10 mouse cellular contexts compared by ENCODE assay signal in the genomic region with DNA sequence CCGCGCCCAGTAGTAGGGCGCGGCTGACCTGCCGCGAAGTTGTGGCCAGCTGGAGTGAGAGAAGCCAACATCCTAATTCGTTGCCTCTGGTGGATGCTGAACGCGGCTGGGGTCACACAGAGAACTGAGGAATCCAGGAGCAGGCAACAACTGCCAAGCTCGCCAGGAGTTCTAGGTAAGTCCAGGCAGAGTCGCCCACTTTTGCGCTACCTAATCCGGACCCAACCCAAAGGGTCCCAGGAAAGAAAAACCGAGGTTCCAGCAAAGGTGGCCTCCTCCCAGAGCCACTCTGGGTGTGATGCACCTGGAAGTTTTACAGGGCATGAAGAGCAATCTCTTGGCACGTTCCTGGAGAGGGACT. TPM values are rescaled to one million over a fixed set of nuclear protein-coding genes. Genes with fewer than 3 reads are reported as not detected.
A peak's percentile ranks its signal among the peaks of the same experiment; 100 is the strongest.
DNase-seq lines count a peak whose midpoint lies in the region; ATAC-seq lines count a peak whose summit lies in the region.
"Had no signal": no experiment of that assay in that cellular context is flagged by ENCODE, and none has a peak within 500 bp of the region (broad histone marks: within the 10 kb centered on the region; RNA-seq: fewer than 3 reads in every experiment).

No protein-coding gene starts in this region.

- H3K27me3 ChIP-seq in heart, embryonic 16.5 days (ENCODE audit: control insufficient read depth, insufficient read depth, low read length), result peaks cover 28% of the 10 kb centered on the region
- peaks cover 25% of the 10 kb centered on the region for H3K27me3 ChIP-seq in embryonic facial prominence, embryonic 11.5 days (ENCODE audit: control insufficient read depth, insufficient read depth, low read length)
- H3K27me3 ChIP-seq in forebrain, embryonic 16.5 days (replicated peaks; ENCODE audit: control insufficient read depth, insufficient read depth, low read length), result peaks cover 19% of the 10 kb centered on the region; the same call in 1 of the 2 replicates
- peaks cover 36% of the 10 kb centered on the region for H3K27me3 ChIP-seq in midbrain, embryonic 13.5 days

- no peak for ATAC-seq in heart, embryonic 16.5 days (replicated peaks; ENCODE audit: extremely low read depth, insufficient read depth, low FRiP score)
- ATAC-seq in embryonic facial prominence, embryonic 11.5 days (replicated peaks; ENCODE audit: insufficient number of reproducible peaks, low FRiP score, low TSS enrichment, low read depth), result no peak
- no peak; the same call in 1 of the 2 replicates for ATAC-seq in forebrain, embryonic 16.5 days
- ATAC-seq in midbrain, embryonic 13.5 days, result no peak; the same call in 1 of the 2 replicates

- 8% methylated on average over 15 of the region's 15 CpGs for WGBS in heart, embryonic 16.5 days
- WGBS in embryonic facial prominence, embryonic 11.5 days, result 6% methylated on average over 15 of the region's 15 CpGs
- WGBS in forebrain, embryonic 16.5 days, result 2% methylated on average over 15 of the region's 15 CpGs
- 6% methylated on average over 15 of the region's 15 CpGs for WGBS in midbrain, embryonic 13.5 days

- peaks cover 2% of the 10 kb centered on the region; the same call in 1 of the 2 replicates for H3K4me1 ChIP-seq in heart, embryonic 16.5 days (ENCODE audit: control insufficient read depth, insufficient read depth, low read length)
- H3K4me1 ChIP-seq in embryonic facial prominence, embryonic 11.5 days (ENCODE audit: control insufficient read depth, insufficient read depth, low read length), result no peaks in the 10 kb centered on the region
- H3K4me1 ChIP-seq in forebrain, embryonic 16.5 days (replicated peaks; ENCODE audit: control insufficient read depth, insufficient read depth, low read length), result peaks cover 10% of the 10 kb centered on the region
- H3K4me1 ChIP-seq in midbrain, embryonic 13.5 days (replicated peaks), result peaks cover 17% of the 10 kb centered on the region

- H3K9ac ChIP-seq in heart, embryonic 16.5 days (ENCODE audit: low read length), result no peak overlapping the region
- H3K9ac ChIP-seq in embryonic facial prominence, embryonic 11.5 days (replicated peaks; ENCODE audit: low read length), result no peak overlapping the region
- peak overlapping the region; percentile 77 for H3K9ac ChIP-seq in forebrain, embryonic 16.5 days (replicated peaks; ENCODE audit: low read depth, low read length)
- H3K9ac ChIP-seq in midbrain, embryonic 13.5 days (replicated peaks), result peak overlapping the region; percentile 74

- H3K4me3 ChIP-seq in heart, embryonic 16.5 days (ENCODE audit: low read length), result peak overlapping the region; percentile 53
- no peak overlapping the region for H3K4me3 ChIP-seq in embryonic facial prominence, embryonic 11.5 days (ENCODE audit: low read depth, low read length)
- H3K4me3 ChIP-seq in forebrain, embryonic 16.5 days (replicated peaks; ENCODE audit: low read length), result peak overlapping the region; percentile 67
- H3K4me3 ChIP-seq in midbrain, embryonic 13.5 days (replicated peaks), result peak overlapping the region; percentile 62

- no peaks in the 10 kb centered on the region for H3K36me3 ChIP-seq in heart, embryonic 16.5 days (ENCODE audit: control insufficient read depth, insufficient read depth)
- H3K36me3 ChIP-seq in embryonic facial prominence, embryonic 11.5 days (replicated peaks; ENCODE audit: control insufficient read depth, insufficient read depth, low read depth, low read length), result no peaks in the 10 kb centered on the region
- H3K36me3 ChIP-seq in forebrain, embryonic 16.5 days (ENCODE audit: control insufficient read depth, insufficient read depth), result no peaks in the 10 kb centered on the region
- no peaks in the 10 kb centered on the region for H3K36me3 ChIP-seq in midbrain, embryonic 13.5 days

- H3K27ac ChIP-seq in heart, embryonic 16.5 days (ENCODE audit: low read length), result no peak overlapping the region
- H3K27ac ChIP-seq in embryonic facial prominence, embryonic 11.5 days (replicated peaks; ENCODE audit: low read depth, low read length), result no peak overlapping the region
- H3K27ac ChIP-seq in forebrain, embryonic 16.5 days (ENCODE audit: low read length), result no peak overlapping the region
- H3K27ac ChIP-seq in midbrain, embryonic 13.5 days, result no peak overlapping the region

- DNase-seq in heart, adult 18-20 months, result no peak
- DNase-seq in embryonic facial prominence, embryonic 11.5 days (ENCODE audit: low spot score), result no peak
- DNase-seq in adrenal gland, postnatal 4 days (ENCODE audit: low spot score in 2 of 2), result no peak
- no peak for DNase-seq in gastrocnemius, adult 18-20 months (ENCODE audit: low spot score)
- DNase-seq in layer of hippocampus, postnatal 14 days (ENCODE audit: low spot score in 2 of 2), result no peak
- DNase-seq: lung, adult 2 months had no signal

- peak overlapping the region; percentile 82 for H3K4me2 ChIP-seq in heart, embryonic 16.5 days (ENCODE audit: low read depth, low read length)
- H3K4me2 ChIP-seq in embryonic facial prominence, embryonic 11.5 days (ENCODE audit: low read depth, low read length), result peak overlapping the region; percentile 50
- H3K4me2 ChIP-seq in forebrain, embryonic 16.5 days (ENCODE audit: low read length), result peak overlapping the region; percentile 78
- peak overlapping the region; percentile 87 for H3K4me2 ChIP-seq in midbrain, embryonic 13.5 days (replicated peaks)

- H3K9me3 ChIP-seq in heart, embryonic 16.5 days (replicated peaks; ENCODE audit: control insufficient read depth, low read length), result no peaks in the 10 kb centered on the region
- no peaks in the 10 kb centered on the region for H3K9me3 ChIP-seq in embryonic facial prominence, embryonic 11.5 days (replicated peaks; ENCODE audit: control insufficient read depth, low read length)
- H3K9me3 ChIP-seq in forebrain, embryonic 16.5 days (ENCODE audit: control insufficient read depth, low read length), result no peaks in the 10 kb centered on the region
- H3K9me3 ChIP-seq in midbrain, embryonic 13.5 days, result no peaks in the 10 kb centered on the region

RNA-seq across cellular contexts. Expression of a gene that starts 0.5 kb away (rescaled TPM):
- 5.9 and 6.1 TPM in 2 replicates for polyA plus RNA-seq in heart, embryonic 16.5 days (2015; fragmentation: Nextera tagmentation; extraction: Ambion mirVana)
- total RNA-seq in heart, adult 18-20 months (2021), result 10 to 100 TPM; 56.9 to 65.4 TPM
- 2.6 and 4.2 TPM in 2 replicates for polyA plus RNA-seq in embryonic facial prominence, embryonic 11.5 days (2014; fragmentation: Nextera tagmentation; extraction: Ambion mirVana)
- 210 and 216 TPM in 2 replicates for polyA plus RNA-seq in forebrain, embryonic 16.5 days (2015; fragmentation: Nextera tagmentation; extraction: Ambion mirVana)
- polyA plus RNA-seq in midbrain, embryonic 13.5 days (2015; fragmentation: Nextera tagmentation; extraction: Ambion mirVana), result 96.6 and 103 TPM in 2 replicates
- 10 to 100 TPM in 1 of 2 experiments, 1 to 10 TPM in 1; 9.7 to 10.4 TPM for total RNA-seq in adrenal gland, postnatal 4 days (2021)
- total RNA-seq in gastrocnemius, adult 18-20 months (2021), result 100 to 1,000 TPM; 228 to 232 TPM
- 100 to 1,000 TPM; 342 to 356 TPM for total RNA-seq in layer of hippocampus, postnatal 14 days (2021)
- total RNA-seq: CH12.LX had no signal

Comparison
In these comparisons a context has a peak if more than half of its experiments do, and no peak if none do; other contexts are left out.
1. H3K9ac ChIP-seq: peak in forebrain, embryonic 16.5 days (single experiment) and midbrain, embryonic 13.5 days (single experiment); none in heart, embryonic 16.5 days (single experiment) and embryonic facial prominence, embryonic 11.5 days (single experiment).
2. RNA of a gene that starts 0.5 kb away (total RNA-seq): 342 to 356 TPM in layer of hippocampus, postnatal 14 days, 228 to 232 TPM in gastrocnemius, adult 18-20 months and 56.9 to 65.4 TPM in heart, adult 18-20 months; 9.7 to 10.4 TPM in adrenal gland, postnatal 4 days; every median in the first group is over 4 times any median in the second.
3. Peak in every context shown above with its lines, with median percentiles within 50 percentile points of each other: H3K4me2 ChIP-seq.